Mouse (Mus musculus): ENCODE data around the gene Vcp.
"Not testable (repeated sequence)": the region's sequence is repeated elsewhere in the genome, so short reads cannot be mapped to it uniquely, and the experiment has no call there.

Vcp gene

GRCm38 (mm10) chr4:43029749-43030148 lies 29.4 kb upstream of the Vcp start:
- no peak for DNase-seq (ENCODE audit: low read depth, low spot score)

GRCm38 (mm10) chr4:43029121-43029520 lies 28.8 kb upstream of the Vcp start:
- DNase-seq (ENCODE audit: low read depth, low spot score), result no peak

GRCm38 (mm10) chr4:43025084-43025960 lies 25.0 kb upstream of the Vcp start, which contains the start of gene Pigo:
TSS of gene Pigo (minus strand) at chr4:43025819.
- peak; percentile 92 for DNase-seq (ENCODE audit: low read depth, low spot score)

GRCm38 (mm10) chr4:43024673-43025072 lies 24.4 kb upstream of the Vcp start:
- DNase-seq (ENCODE audit: low read depth, low spot score), result no peak

- DNase-seq (ENCODE audit: low read depth, low spot score), result no peak
These were observed 21.0 kb upstream of the Vcp start for GRCm38 (mm10) chr4:43021341-43021740.

- no peak for DNase-seq (ENCODE audit: low read depth, low spot score)
These were observed 20.6 kb upstream of the Vcp start for GRCm38 (mm10) chr4:43020876-43021275.

GRCm38 (mm10) chr4:43019641-43020465 lies 19.5 kb upstream of the Vcp start:
- no peak for DNase-seq (ENCODE audit: low read depth, low spot score)

- no peak for DNase-seq (ENCODE audit: low read depth, low spot score)
These were observed 18.9 kb upstream of the Vcp start for GRCm38 (mm10) chr4:43019176-43019575.

- no peak for DNase-seq (ENCODE audit: low read depth, low spot score)
These were observed 17.8 kb upstream of the Vcp start for GRCm38 (mm10) chr4:43018156-43018555.

- DNase-seq (ENCODE audit: low read depth, low spot score), result no peak
These were observed 11.8 kb upstream of the Vcp start for GRCm38 (mm10) chr4:43012091-43012490.

- DNase-seq (ENCODE audit: low read depth, low spot score), result peak; percentile 78
These were observed 10.1 kb upstream of the Vcp start, which contains the start of gene Fancg for GRCm38 (mm10) chr4:43010161-43011038. TSS of gene Fancg (minus strand) at chr4:43010506.

- DNase-seq (ENCODE audit: low read depth, low spot score), result peak; percentile 34
These were observed 5.5 kb upstream of the Vcp start for GRCm38 (mm10) chr4:43005765-43006164.

- no peak for DNase-seq (ENCODE audit: low read depth, low spot score)
These were observed 4.6 kb upstream of the Vcp start for GRCm38 (mm10) chr4:43004951-43005350.

GRCm38 (mm10) chr4:43002756-43003439 lies 2.6 kb upstream of the Vcp start:
- DNase-seq (ENCODE audit: low read depth, low spot score), result no peak

- no peak for DNase-seq (ENCODE audit: low read depth, low spot score)
These were observed 965 bp upstream of the Vcp start for GRCm38 (mm10) chr4:43001272-43001671.

GRCm38 (mm10) chr4:42999451-43000140 lies 711 bp downstream of the Vcp start:
- peak; percentile 70 for DNase-seq (ENCODE audit: low read depth, low spot score)

GRCm38 (mm10) chr4:42998022-42998421 lies 2.3 kb downstream of the Vcp start:
- DNase-seq (ENCODE audit: low read depth, low spot score), result no peak

- DNase-seq (ENCODE audit: low read depth, low spot score), result no peak
These were observed 12.0 kb downstream of the Vcp start for GRCm38 (mm10) chr4:42988296-42988695.

GRCm38 (mm10) chr4:42980467-42980866 lies 19.8 kb downstream of the Vcp start:
- not testable (repeated sequence) for DNase-seq (ENCODE audit: low read depth, low spot score)

- DNase-seq (ENCODE audit: low read depth, low spot score), result no peak
These were observed 22.2 kb downstream of the Vcp start for GRCm38 (mm10) chr4:42978062-42978461.
